Comparison of ENCODE assay signal across 11 mouse cellular contexts in the genomic region with DNA sequence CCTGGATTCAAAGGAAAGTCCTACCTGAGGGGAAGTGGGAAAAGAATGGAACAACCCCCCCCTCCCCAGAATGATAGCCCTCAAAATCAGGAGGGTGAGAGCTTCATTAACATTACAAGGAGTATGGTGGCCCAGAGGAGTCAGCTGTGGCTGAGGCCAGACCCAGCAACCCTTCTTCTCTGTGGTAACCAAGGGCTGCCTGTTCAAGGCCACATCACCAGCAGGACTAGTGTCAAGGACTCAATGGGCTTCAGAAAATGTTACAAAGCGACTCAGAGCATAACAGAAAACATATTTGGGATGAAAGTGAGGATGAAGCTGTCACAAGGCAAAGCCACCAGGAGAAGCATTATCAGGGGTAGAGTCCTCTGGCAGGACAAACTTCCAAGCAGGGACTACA. TPM values are rescaled to one million over a fixed set of nuclear protein-coding genes. Genes with fewer than 3 reads are reported as not detected.
"Had no signal": no experiment of that assay in that cellular context is flagged by ENCODE, and none has a peak within 500 bp of the region (broad histone marks: within the 10 kb centered on the region; RNA-seq: fewer than 3 reads in every experiment).

No protein-coding gene starts in this region.

- DNase-seq: kidney, postnatal 14 days; kidney, postnatal 4 days; liver; lung, adult 18-20 months; lung, postnatal 10 days; lung, postnatal 36 days; thymus, adult 2 months; thymus, postnatal 14 days; thymus, postnatal 4 days had no signal

RNA-seq across cellular contexts. Expression of gene Fbxo47, which starts 49.6 kb away (rescaled TPM):
- polyA plus RNA-seq: small intestine, adult 2 months had no signal

RNA-seq across cellular contexts. Expression of gene Plxdc1, which starts 52.7 kb away (rescaled TPM):
- polyA plus RNA-seq: limb, embryonic 10.5 days had no signal
